Mouse (Mus musculus) heart, postnatal 0 days (tissue): ENCODE measurements around the gene Kif5c.

ENCODE experiments used
- CTCF ChIP-seq: IDR thresholded peaks from 2 replicates; pipeline ENCODE4 v1.5.1; 2016; ENCODE audit warnings: antibody characterized with exemption, control low read depth, low read depth
- EP300 ChIP-seq: IDR thresholded peaks from 2 replicates; pipeline ENCODE4 v1.6.1; 2016; ENCODE audit warnings: antibody characterized with exemption, low read depth

- no peak for TF ChIP-seq EP300
- no peak for TF ChIP-seq CTCF
Measured at GRCm38 (mm10) chr2:49775735-49776134, 156.6 kb downstream of the Kif5c start.
